Mouse (Mus musculus) CH12.LX (cell line): ENCODE data around the gene Map7d1.

Source experiments
- CHD2 ChIP-seq: IDR thresholded peaks from 2 replicates; pipeline ENCODE4 v1.6.1; 2011; ENCODE audit warnings: low read length, improper control_type of control experiment
- CTCF ChIP-seq, 2 experiments: IDR thresholded peaks in 1 of 2; conservative IDR thresholded peaks in 1 of 2; 2 replicates each; pipeline ENCODE4 v1.5.1; 2011 to 2012; ENCODE audit warnings: low read depth in 2 of 2, low read length in 2 of 2, improper control_type of control experiment in 1 of 2, inconsistent platforms in 1 of 2, mild to moderate bottlenecking in 1 of 2, moderate library complexity in 1 of 2
- ELF1 ChIP-seq: IDR thresholded peaks from 2 replicates; pipeline ENCODE4 v1.6.1; 2014; ENCODE audit warnings: low read depth, mild to moderate bottlenecking, inconsistent platforms, low read length, improper control_type of control experiment
- KAT2A ChIP-seq: IDR thresholded peaks from 2 replicates; pipeline ENCODE4 v1.6.1; 2012; ENCODE audit warnings: low read length, improper control_type of control experiment, inconsistent platforms; ENCODE audit not compliant: insufficient replicate concordance
- MAFK ChIP-seq: IDR thresholded peaks from 2 replicates; pipeline ENCODE4 v1.6.1; 2011; ENCODE audit warnings: low read length, improper control_type of control experiment; ENCODE audit not compliant: insufficient replicate concordance
- MAX ChIP-seq: IDR thresholded peaks from 2 replicates; pipeline ENCODE4 v1.6.1; 2011; ENCODE audit warnings: low read length, improper control_type of control experiment
- MXI1 ChIP-seq: IDR thresholded peaks from 2 replicates; pipeline ENCODE4 v1.6.1; 2011; ENCODE audit warnings: mild to moderate bottlenecking, low read depth, low read length, improper control_type of control experiment
- MYC ChIP-seq: IDR thresholded peaks from 2 replicates; pipeline ENCODE4 v1.6.1; 2011; ENCODE audit warnings: low read depth, mild to moderate bottlenecking, improper control_type of control experiment, low read length
- POLR2A ChIP-seq: IDR thresholded peaks from 2 replicates; pipeline ENCODE4 v1.6.1; 2011; ENCODE audit warnings: low read depth, mild to moderate bottlenecking, improper control_type of control experiment, low read length
- TBP ChIP-seq: conservative IDR thresholded peaks from 2 replicates; pipeline ENCODE4 v1.6.1; 2011; ENCODE audit warnings: low read depth, low read length, improper control_type of control experiment
- UBTF ChIP-seq: IDR thresholded peaks from 2 replicates; pipeline ENCODE4 v1.6.1; 2012; ENCODE audit warnings: low read depth, mild to moderate bottlenecking, inconsistent platforms, low read length, improper control_type of control experiment, moderate library complexity
- USF2 ChIP-seq: conservative IDR thresholded peaks from 2 replicates; pipeline ENCODE4 v1.6.1; 2011; ENCODE audit warnings: low read depth, low read length, improper control_type of control experiment
- ZC3H11A ChIP-seq: IDR thresholded peaks from 2 replicates; pipeline ENCODE4 v1.6.1; 2012; ENCODE audit warnings: low read depth, mild to moderate bottlenecking, inconsistent platforms, low read length, improper control_type of control experiment
- ZMIZ1 ChIP-seq: IDR thresholded peaks from 2 replicates; pipeline ENCODE4 v1.6.1; 2012; ENCODE audit warnings: low read depth, mild to moderate bottlenecking, inconsistent platforms, low read length, improper control_type of control experiment

DNA sequence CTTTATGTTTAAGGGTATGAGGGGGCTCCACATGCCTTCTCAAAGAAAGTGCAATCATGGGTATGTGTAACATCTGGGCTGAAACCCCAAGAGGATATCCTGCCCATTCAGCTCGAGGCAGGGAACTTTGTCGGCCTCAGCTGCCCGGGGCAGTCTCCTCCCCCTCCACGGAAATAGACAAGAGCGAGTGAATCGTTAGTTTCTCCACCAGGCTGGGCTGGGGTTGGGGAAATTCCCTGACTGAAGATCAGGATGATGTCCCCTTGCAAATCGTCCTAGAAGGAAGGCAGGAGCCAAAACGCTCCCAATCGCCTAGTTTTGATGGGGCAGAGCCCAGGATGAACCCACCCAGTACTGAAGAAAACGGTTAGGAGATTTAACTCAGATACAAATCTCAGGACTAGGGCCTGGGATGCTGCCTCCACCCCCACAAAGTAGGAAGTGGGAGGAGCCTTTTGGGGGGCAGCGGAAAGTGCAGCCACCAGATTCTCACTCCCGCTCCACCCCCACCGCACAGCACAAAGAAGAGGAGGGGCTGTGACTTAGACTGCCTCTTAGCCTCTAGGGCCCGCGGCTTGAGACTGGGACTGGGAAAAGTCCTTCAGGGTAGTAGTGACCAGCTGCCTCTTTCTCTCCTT lies 3.5 kb upstream of the Map7d1 start:
- TF ChIP-seq CTCF (conservative IDR thresholded peaks at IDR 0.05 in 1 of 2, IDR thresholded peaks at IDR 0.05 in 1 of 2; ENCODE audit: low read depth in 2 of 2, low read length in 2 of 2) (no peak), KAT2A (0 out of 2 replicates have a peak, but pooled peaks have one; percentile 40), MYC (peak; percentile 67; the same call in 1 of the 2 replicates), ZMIZ1 (no peak; the same call in none of the 2 replicates), ZC3H11A (no peak), CHD2 (peak; percentile 86; the same call in 1 of the 2 replicates), MAX (peak; percentile 78), MAFK (no peak), MXI1 (peak; percentile 76), ELF1 (peak; percentile 89), TBP (0 out of 2 replicates have a peak, but pooled peaks have one; percentile 33), POLR2A (peak; percentile 78), UBTF (no peak), USF2 (no peak)
